Mouse (Mus musculus) liver, embryonic 16.5 days (tissue): ENCODE results near the gene Gadd45g. TPM values are rescaled to one million over a fixed set of nuclear protein-coding genes. Genes with fewer than 3 reads are reported as not detected.

Source experiments
- polyA plus RNA-seq: library from polyadenylated mRNA; unstranded; fragments of >200 nt; fragmentation: Nextera tagmentation; extraction: Ambion mirVana; gene quantifications from 2 replicates; pipeline ENCODE4 v1.2.1, GENCODE M21; 2015

Gene Gadd45g
- polyA plus RNA-seq, 1 experiment from 2014 or later, result 11.7 TPM

Other genes with a start within 250 kb of the Gadd45g start
- gene Cks2, start 201.4 kb upstream of the Gadd45g start, polyA plus RNA-seq, result 330 and 390 TPM in 2 replicates
- 11.6 and 13.6 TPM in 2 replicates for gene Secisbp2, start 195.0 kb upstream of the Gadd45g start, polyA plus RNA-seq
- 3.7 and 4.1 TPM in 2 replicates for gene Sema4d, start 52.9 kb upstream of the Gadd45g start, polyA plus RNA-seq